Mouse (Mus musculus) kidney, adult 2 months (tissue): Measurements from ENCODE around the gene Fbrsl1.

Experiments
- CTCF ChIP-seq: fragments of 200-500 bp; conservative IDR thresholded peaks from 2 replicates; pipeline ENCODE4 v1.5.1; 2011; ENCODE audit warnings: low read depth, mild to moderate bottlenecking, control low read depth, low read length, moderate library complexity, mixed read lengths; ENCODE audit not compliant: insufficient read depth, insufficient read length
- POLR2A ChIP-seq: fragments of 200-500 bp; IDR thresholded peaks from one replicate; pipeline ENCODE4 v1.6.1; 2011; ENCODE audit warnings: low read depth, low read length, control low read depth

DNA sequence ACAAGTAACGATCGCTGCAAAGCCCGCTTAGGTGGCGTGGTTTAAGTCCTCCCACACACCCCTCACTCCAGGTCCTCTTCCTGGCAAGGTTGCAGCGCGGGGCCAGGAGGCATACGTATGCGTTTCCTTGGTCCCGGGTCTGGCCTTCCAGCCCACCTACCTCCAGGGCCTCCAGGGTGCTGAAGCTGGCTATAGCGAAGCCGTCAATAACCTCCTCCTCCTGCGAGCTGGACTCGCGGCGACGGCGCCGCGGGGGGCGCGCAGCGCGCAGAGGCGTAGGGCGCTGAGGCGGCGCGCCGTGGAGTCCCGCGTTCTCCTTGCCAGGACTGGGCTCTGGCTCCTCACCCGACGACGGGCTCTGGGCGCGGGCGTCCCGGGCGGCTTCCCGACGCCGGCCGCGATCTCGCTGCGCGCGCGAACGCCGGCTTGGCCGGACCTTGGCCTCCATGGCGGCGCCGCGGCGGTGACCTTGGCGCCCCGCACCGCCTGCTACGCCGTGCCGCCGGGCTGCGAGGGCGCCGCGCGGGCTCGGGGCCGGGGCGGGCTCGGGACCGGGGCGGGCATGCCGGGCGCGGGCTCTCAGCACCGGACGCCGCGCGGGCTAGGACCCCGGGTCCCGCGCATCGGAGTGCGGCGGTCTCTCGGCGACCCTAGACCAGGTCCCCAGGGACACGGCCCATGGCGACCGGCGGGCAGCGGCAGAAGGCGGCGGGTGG lies 425 bp downstream of the Fbrsl1 start:
- TF ChIP-seq CTCF (no peak), POLR2A (no peak)
